Mouse (Mus musculus) ovary, postnatal 14 days (tissue): ENCODE measurements around the gene Mcrip2.

Experiments
- DNase-seq: peaks from one replicate; pipeline ENCODE4 v3.0.0; 2022; ENCODE audit warnings: low spot score

The Mcrip2 gene

DNA sequence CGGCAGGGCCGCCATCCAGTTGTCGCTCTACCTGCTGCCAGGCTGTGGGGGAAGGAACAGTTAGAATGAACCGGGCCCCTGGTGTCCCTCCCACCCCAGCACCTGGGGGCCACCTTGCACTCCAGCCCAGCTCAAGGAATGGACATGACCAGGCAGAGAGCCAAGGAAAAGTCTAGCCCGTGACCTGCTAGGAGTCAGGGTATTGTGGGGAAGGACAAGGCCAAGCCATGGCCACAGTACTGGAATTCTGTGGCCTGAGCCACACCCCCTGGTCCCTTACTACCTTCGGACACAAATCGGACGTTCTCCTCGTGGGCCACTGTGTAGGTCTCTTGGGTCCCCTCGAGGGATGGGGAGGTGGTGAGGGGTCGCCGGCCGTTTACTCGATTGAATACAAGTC is 4.3 kb downstream of the Mcrip2 start:
- no peak for DNase-seq

DNA sequence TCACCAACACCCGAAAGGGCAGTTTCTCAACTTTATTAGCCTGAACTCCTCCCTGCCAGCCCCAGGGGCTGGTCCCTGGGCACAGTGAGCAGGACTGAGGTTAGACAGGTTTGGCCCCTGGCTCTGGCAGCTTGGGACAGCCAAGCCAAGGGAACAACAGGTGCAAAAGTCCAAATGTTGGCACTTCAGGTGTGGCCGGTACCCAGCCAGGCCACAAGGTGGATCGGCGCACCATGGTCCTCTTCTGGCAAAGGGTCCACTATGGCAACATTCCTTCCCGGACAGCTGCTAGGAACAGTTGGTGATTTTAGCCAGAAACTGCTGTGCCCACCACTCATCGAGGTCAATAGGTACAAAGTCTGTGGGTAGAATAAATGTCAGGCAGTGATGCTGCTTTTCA is 4.9 kb downstream of the Mcrip2 start:
- no peak for DNase-seq

DNA sequence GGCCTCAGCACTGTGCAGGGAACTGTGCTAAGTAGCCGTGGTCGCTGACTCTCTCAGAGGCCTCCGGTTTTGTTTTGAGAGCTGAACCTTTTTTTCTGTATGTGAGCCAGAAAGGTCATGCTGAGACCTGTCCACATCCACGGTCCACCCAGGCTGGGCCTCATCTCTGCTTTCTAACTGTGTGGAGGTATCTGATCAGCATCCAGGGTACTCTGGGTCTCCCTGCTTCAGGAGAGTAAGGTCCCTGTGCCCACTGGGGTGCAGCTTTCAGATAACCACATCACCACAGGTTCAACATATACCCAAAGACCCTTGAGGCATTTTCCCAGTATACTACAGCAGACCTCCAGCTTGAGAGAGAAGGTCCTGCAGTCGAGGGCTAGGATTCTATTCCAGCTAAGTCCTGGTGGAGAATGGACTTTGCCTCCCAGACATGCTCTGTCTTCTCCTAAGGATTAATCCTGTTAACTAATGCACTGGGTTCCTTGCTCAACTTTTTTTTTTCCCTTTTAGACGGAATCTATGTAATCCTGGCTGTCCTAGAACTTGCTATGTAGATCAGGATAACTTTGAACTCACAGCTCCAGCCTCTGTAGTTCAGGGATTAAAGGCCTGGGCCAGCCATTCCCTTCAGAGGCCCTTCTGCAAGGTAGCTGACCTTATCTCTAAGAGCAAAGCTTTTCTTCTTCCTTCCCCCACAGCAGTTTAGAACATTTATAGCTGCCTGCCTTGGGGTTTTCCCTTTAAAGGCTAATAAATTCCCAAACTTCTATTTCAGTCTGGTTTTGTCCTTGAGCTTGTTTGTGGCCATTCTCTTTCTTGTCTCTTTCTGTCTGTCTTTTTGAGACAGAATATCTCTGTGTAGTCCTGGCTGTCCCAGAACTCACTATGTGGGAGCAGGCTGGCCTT is 6.6 kb downstream of the Mcrip2 start:
- no peak for DNase-seq

DNA sequence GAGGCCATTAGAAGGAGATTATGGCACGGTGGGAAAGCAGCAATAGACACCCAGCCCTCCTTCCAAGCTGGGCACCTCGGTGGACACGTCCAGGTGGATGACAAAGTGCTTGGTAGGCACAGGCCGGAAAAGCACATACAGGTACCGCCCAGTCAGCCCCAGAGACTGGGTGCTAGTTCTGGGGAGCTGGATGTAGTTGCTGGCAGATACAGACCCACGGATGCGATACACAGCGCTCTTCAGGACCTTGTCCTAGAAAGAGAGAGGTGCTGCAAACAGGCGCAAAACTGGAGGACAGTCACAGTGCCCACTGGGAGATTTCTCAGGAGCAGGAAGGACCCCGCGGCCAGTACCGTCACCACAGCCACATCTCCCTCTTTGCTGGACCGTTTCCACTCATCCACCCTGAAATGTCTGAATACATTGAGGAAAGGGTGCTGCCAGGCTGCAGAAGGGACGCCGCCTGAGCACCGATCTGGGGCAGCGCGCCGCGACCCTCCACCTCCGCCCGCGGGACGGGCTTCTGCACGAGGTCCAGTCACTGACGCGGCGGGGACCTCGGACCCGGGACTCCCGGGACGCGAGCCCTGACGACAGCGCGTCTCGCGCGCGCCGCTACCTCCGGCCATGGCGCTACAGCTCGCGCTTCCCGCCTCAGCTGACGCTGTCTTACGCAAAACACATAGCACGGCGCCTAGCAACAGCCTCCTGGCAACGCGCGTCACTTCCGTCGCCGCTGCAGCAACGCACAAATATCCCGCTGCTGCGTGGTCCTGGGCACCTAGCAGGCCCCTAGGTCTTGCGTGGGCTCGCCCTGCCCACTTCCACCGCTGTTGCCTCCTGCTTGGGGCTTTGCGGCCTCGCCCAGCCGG is 7.5 kb downstream of the Mcrip2 start, which contains the start of gene Wdr90:
Gene Wdr90 (minus strand): TSS at position 670 of the 872 bp plus-strand sequence.
- DNase-seq: peak; percentile 86

DNA sequence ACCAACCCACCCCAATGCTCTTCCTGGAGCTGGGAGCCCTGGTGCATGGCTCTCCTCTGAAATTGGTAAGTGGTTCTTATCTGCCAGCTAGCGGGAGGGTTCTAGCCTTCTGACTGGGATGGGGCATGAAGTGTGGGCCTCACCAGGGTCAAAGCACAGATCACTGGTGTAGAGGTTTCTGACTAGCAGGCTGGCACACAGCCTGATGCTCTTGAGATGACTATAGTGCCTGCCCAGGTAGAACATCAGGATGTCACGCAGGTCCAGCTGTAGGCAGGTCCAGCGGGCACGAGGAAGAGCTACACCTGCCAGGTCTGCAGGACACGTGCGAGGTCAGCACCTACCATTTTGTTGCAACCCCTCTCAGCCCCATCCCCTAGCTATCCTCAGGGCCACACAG is 8.3 kb downstream of the Mcrip2 start:
- DNase-seq: no peak

DNA sequence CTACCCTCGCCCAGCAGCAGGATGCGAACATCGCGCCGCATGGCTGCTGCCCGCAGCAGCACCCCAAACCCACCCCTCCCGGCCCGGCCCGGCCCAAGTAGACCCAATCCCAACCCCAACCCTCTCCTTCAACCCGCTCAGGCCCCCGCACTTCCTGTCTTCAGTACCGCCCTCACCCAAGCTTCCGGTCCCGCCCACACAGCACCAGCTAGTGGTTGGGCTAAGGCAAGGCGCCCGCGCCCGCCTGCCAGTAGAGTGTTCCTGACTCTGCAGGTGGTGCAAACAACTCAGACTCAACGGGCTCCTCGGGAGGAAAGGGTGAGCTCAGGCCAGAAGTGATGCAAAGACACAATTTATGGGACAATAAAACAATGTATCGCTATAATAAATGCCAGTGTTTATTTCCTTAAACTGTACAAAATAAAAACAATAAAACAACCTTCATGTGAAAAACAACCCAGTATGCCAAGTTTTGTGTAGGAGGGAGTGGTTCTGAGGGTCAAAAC is 24.1 kb downstream of the Mcrip2 start, which contains the start of gene Rhot2:
Gene Rhot2 (minus strand): TSS at position 456 of the 506 bp plus-strand sequence.
- peak; percentile 85 for DNase-seq

DNA sequence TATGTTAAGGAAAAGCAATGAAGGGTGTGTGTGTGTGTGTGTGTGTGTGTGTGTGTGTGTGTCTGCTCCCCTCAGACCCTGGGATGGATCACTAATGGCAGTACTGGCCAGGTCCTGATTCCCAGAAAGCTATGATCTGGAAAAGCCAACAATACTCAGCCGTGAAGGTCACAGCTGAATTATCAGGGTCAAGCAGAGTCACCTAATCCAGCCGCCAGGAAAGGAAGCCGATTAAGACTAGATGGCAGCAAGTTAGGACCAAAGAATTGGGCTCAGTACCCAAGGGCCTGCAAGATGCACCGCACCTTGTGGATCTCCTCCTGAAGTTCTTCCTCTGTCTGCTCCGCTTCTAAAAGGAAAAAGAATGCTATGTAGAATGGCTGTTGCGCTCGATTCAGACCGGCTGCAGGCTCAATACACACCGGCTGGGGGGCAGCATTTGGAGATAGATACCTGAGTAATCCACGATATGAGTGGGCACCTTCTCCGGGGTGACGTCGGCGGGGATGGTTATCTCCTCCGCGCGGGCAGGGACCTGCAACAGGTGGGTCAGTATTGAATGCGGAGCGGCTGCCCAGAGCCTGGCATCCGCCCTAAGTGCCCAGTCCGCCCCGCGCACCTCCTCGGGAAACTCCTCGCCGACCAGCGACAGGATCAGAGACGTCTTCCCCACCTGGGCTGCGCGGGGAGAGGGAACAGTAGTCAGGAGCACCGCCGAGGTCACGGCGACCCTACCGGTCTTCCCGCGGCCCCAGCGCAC is 24.7 kb downstream of the Mcrip2 start:
- no peak for DNase-seq

DNA sequence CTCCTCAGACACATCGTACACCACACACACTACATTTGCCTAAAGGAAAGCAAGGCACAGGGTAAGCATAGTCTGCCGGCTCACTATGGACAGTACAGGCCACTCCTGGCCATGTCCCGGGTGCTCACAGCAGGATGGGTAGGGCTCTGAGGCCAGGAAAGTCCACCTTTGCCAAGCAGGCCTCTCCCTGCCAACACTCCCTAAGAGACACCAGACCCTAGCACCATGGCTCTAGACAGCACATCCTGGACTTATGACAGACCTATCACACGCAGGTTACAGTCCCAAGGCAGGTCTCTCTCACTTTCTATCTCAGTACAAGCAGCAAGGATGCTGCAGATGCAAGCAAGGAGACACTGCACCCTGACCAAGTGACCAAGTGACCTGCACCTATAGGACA is 25.4 kb downstream of the Mcrip2 start:
- DNase-seq: no peak

DNA sequence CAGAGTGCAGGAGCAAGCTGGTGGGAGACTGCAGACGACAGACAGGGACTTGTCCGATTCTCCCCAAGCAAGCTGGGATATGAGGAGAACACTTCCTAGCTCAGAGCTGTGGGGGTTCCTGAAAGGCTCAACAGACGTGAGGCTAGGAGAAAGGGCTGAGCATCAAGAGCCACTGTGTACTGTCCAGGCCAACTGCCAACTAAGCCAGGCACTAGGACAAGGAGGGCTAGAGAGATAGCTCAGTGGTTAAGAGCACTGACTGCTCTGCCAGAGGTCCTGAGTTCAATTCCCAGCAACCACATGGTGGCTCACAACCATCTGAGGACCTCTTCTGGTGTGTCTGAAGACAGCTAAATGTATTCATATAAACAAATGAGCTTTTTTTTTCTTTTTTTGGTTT is 26.1 kb downstream of the Mcrip2 start:
- DNase-seq: no peak

DNA sequence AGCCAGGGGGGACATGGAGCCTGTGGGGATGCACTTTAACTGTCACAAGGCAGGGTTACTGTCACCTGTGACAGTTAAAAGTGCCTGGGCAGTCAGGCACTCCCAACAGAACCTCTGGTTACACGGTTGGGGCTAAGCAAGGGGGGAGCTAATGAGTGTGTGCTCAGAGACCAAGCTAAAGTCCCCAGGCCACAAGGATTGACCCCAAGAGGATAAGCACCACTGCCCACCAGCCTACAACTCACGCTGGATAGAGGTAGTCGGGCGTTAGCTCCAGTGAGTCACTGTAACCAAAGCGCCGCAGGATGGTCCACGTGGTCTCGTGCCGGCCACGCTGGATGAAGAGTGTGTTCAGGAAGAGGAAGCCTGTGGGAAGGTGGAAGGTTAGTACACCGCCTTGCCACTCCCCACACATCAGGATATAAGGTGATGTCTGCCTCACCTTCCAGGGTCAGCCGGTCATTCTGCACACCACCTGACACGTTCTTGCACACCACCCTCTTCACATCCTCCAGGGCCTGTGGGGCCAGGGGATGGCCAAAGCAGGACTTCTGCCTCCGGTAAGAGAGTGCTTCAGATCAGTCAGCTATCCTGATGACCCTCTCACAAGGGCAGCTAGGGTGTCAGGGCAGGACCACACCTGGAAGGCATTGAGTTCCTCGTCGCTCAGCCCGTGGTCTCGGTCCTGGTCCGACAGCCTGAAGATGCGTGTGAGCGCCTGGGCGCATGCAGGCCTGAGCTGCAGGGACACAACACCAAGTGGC is 27.3 kb downstream of the Mcrip2 start, which contains the start of gene Gm20683:
Gene Gm20683 (minus strand): TSS at position 647 of the 764 bp plus-strand sequence.
- DNase-seq: no peak

DNA sequence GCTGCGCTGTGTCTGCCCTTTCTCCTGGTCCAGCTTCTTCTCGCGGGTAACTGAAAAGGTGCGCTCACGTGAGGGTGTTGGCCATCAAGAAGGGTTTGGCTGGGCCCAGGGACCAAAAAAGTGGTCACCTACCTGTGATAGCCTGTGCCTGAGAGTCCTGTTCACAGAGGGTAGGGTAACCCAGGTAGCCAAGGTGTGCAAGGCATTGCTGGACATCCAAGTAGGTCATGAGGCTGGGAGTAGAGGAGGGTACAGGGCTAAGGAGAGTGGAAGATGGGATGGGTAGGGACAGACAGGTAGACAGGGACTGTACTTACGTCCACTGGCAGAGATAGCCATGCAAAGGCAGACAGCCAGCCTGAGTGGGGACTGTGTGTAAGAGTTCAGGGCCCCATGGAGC is 28.0 kb downstream of the Mcrip2 start:
- no peak for DNase-seq

DNA sequence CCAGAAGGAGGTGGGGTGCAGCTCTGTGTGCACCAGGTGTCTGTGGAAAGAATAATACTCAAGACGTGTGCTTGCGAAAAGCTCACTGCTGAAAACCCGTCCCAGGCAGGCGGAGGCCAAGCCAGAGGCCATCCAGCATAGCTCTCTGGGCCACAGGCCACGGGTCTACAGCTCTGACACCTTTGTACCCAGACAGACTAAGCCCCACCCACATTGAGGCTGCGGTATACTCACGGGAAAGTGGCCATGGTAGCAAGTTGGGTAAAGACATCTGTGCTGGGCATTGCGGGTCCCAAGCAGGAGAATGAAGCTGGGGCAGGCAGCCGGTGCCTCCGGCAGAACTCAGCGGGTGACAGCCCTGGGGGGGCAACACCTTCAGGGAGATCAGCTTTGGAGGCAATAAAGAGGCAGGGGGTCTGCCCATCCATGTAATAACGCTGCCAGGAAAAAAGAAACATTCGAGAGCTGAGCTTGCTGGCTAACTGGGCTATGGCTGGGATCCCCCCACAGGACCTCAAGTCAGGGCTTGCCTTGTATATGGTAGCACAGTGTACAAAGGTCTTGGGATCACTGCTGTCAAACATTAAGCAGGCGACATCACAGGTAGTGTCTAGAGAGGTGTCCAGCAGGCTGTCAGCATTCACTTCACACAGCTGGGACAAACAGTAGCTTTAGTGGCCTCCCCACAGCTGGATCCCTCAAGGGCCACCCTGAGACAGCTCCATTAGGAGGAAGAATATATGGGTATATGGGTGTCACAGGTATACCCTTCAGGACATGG is 28.9 kb downstream of the Mcrip2 start:
- DNase-seq: no peak

DNA sequence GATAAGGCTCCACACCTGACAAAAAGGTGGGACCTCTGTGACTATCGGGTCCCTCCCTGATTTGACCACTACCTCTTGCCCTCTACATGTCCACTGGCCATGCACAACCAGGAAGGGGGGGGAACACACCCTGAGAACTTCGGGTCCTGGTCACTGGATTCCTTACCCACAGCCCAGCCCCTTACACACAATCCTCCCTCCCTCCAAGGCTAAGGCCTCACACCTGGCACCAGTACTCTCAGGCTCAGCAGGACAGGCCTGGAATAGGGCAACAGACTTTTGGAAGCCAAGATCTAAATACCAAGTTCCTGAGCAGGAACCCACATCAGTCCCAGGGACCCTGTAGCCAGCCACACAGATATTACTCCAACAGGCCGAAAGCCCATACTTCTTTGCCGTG is 29.7 kb downstream of the Mcrip2 start:
- no peak for DNase-seq

DNA sequence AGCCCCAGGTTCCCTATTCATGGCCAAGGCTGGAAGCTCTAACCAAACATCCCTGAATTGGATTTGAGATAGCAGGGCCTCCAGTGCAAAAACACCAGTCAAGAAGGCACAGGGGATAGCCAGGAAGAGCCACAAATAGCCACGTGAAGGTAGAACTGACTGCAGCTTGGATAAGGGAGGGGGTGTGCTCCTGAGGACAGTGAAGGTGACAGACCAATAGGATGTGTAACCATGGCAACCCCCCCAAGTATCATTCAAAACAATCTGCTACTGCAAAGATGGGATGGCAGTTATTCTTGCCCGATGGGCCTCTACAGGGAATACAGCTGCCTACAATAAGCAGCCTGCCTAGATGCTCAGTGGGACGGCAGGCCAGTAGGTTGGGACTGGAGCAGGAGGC is 31.0 kb downstream of the Mcrip2 start:
- no peak for DNase-seq

DNA sequence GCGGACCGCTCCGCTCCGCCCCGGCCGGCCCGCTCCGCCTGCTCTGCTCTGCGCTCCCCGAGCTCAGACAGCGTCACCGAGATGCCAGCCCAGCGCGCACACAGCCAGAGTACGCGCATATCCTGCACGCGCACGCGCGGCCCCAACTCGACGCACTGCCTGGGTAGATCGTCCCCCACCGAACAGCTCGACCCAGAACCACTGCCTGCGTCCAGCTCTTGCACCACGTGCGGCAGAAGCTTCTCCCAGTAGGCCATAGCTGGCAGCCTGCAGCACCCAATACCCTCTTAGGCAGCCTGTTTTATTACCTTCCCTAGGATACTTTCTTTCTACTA is 31.5 kb downstream of the Mcrip2 start, which contains the start of gene Rhbdl1:
Gene Rhbdl1 (minus strand): TSS at position 220 of the 335 bp plus-strand sequence.
- peak; percentile 59 for DNase-seq

DNA sequence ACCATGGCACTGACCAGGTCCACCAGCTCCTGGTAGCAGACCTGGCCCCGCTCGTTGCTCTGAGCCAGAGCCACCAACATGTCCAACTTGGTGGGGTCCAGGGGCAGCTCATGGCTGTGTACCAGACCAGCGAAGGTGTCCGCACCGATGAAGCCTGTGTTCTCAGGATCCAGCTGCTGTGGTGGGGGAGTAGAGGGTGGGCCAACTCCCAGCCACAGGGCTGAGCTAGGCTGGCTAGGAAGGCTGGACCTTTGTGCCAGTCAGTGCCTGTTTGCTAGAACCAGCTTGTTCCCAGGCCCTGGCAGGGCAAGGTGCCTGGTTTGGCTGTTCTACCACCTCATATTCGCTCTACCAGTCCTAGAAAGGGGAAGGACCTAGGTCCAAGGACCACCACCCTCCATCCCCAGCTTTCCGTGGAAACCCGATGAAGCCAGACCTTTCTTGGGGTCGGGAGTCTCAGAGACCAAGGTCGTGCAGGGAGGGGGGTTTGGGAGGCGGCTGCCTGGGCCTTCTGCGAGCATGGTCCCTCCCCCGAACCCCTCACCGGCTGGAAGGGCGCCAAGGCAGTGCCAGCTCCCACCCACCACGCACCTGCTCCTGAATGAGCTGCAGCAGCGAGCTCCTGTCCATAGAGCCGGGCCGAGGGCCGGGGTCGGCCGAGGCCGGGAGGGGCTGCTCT is 32.0 kb downstream of the Mcrip2 start:
- DNase-seq: no peak

DNA sequence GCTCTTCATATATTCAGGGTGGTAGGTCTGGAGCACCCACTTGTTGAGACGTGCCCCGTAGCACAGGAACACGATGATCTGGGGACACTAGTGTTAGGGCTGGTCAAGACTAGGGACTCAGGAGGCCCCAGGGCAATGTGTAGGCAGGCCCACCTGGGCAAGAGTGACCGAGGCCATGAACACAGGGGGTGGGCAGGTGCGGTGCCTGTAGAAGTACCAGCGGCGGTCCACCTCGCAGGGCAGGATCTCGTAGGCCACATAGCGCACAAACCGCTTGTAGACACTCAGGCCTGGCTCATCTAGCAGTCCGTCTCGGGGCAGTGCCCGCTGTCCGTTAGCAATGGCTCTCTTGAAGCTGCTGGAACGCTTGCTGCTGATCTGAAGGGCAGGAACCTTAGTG is 32.7 kb downstream of the Mcrip2 start:
- no peak for DNase-seq

DNA sequence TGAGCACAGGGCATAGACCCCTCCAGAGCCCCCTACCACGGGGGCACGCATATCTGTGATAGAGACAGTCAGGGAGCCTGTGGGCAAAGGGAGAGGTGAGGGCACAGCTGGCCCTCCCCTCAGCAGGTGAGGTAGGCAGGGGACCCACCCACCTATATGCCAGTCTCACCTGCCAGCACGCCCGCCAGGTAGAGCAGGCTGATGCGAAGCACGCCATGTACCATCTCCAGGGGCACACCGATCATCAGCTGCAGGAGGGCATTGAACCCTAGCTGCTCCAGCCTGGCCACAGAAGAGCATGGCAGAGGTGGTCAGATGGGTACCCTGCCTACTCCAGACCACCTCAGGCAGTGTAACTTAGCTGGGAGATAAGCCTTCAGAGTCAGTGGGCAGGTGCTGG is 33.3 kb downstream of the Mcrip2 start:
- no peak for DNase-seq

DNA sequence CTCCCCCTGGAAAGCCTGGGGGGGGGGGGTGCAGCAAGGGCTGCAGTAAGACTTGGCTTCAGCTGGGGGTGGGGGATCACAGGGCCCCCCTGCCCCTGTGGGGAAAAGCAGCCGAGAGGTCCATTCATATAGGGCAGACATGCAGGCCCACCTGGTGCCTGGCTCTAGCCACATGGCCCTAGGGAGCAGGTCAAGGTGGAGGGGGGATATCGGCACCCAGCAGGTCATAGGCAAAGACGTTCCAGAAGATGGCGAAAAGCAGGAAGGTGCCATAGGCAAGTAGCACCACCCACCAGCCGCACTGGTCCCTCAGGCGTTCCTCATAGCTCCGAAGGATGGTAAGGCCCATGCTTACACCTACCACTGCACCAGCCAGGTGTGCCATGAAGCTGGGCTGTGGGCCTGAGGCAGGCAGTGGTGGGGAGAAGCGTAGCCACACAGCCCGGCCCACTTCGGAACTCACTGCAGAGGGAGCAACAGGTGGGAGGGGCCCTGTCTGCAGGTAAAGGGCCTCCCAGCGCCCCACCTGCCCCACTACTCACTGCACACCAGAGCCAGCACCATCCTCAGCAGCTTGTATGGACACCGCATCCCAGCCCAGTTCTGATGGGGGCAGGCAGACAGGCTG is 33.9 kb downstream of the Mcrip2 start:
- no peak for DNase-seq
